In genomic region chr7:19179173-19179572, GRCm38 (mm10) we compare ENCODE assay signal across 8 mouse cellular contexts. TPM values are rescaled to one million over a fixed set of nuclear protein-coding genes. Genes with fewer than 3 reads are reported as not detected.
A peak's percentile ranks its signal among the peaks of the same experiment; 100 is the strongest.
DNase-seq lines count a peak whose midpoint lies in the region; ATAC-seq and TF ChIP-seq lines count a peak whose summit lies in the region.

No protein-coding gene starts in this region.

- under 1% methylated on average over 32 of the region's 32 CpGs for WGBS in forebrain, embryonic 16.5 days
- WGBS in hindbrain, embryonic 12.5 days: under 1% methylated on average over 32 of the region's 32 CpGs

- DNase-seq in ES-E14 (ENCODE audit: low read depth, low spot score): no peak
- peak; percentile 86 for DNase-seq in brain, embryonic 14.5 days (ENCODE audit: low read depth)
- peak; percentile 48 to 55 for DNase-seq in layer of hippocampus, postnatal 36 days
- DNase-seq in lung, postnatal 25 days (ENCODE audit: low spot score): peak; percentile 73
- peak; percentile 85 for DNase-seq in retina, postnatal 1 day
- DNase-seq in c-Kit-positive CD71-positive TER-119-positive erythroid progenitor cells, embryonic 14.5 days (ENCODE audit: low spot score): no peak

- no peak overlapping the region for H3K27ac ChIP-seq in ES-E14 (ENCODE audit: insufficient read depth, low read depth, low read length, poor library complexity, severe bottlenecking)
- H3K27ac ChIP-seq in forebrain, embryonic 16.5 days (ENCODE audit: low read length): no peak overlapping the region
- no peak overlapping the region for H3K27ac ChIP-seq in hindbrain, embryonic 12.5 days

- peak overlapping the region; percentile 67 for H3K4me2 ChIP-seq in forebrain, embryonic 16.5 days (ENCODE audit: low read length)
- H3K4me2 ChIP-seq in hindbrain, embryonic 12.5 days (replicated peaks): peak overlapping the region; percentile 56

- peaks cover 14% of the 10 kb centered on the region for H3K27me3 ChIP-seq in forebrain, embryonic 16.5 days (replicated peaks; ENCODE audit: control insufficient read depth, insufficient read depth, low read length)
- H3K27me3 ChIP-seq in hindbrain, embryonic 12.5 days: peaks cover 65% of the 10 kb centered on the region

- in situ Hi-C loops in ES-E14 (cut with MboI; ENCODE audit: low sequenced_read_pairs in 2 of 2, unreplicated experiment in 2 of 2): no loop called here

- H3K9ac ChIP-seq in ES-E14 (ENCODE audit: insufficient read depth, low read depth, low read length, poor library complexity, severe bottlenecking): peak overlapping the region; percentile 68; the same call in 1 of the 2 replicates
- peak overlapping the region; percentile 43 for H3K9ac ChIP-seq in forebrain, embryonic 16.5 days (replicated peaks; ENCODE audit: low read depth, low read length)
- peak overlapping the region; percentile 42 for H3K9ac ChIP-seq in hindbrain, embryonic 12.5 days

- peak overlapping the region; percentile 41 to 46 for H3K4me3 ChIP-seq in ES-E14 (ENCODE audit: insufficient read depth in 1 of 2, low read depth in 1 of 2, low read length in 2 of 2, poor library complexity in 1 of 2, severe bottlenecking in 1 of 2)
- peak overlapping the region; percentile 70 for H3K4me3 ChIP-seq in forebrain, embryonic 16.5 days (replicated peaks; ENCODE audit: low read length)
- peak overlapping the region; percentile 25 for H3K4me3 ChIP-seq in hindbrain, embryonic 12.5 days

- no peak for ATAC-seq in forebrain, embryonic 16.5 days
- no peak for ATAC-seq in hindbrain, embryonic 12.5 days (ENCODE audit: low FRiP score)

- peaks cover 5 to 30% of the 10 kb centered on the region in 2 experiments; a peak in 3 of 4 replicates for H3K4me1 ChIP-seq in ES-E14 (ENCODE audit: control insufficient read depth in 2 of 2, insufficient read depth in 2 of 2, low read length in 2 of 2, poor library complexity in 1 of 2)
- peaks cover 40% of the 10 kb centered on the region for H3K4me1 ChIP-seq in forebrain, embryonic 16.5 days (replicated peaks; ENCODE audit: control insufficient read depth, insufficient read depth, low read length)
- peaks cover 42% of the 10 kb centered on the region for H3K4me1 ChIP-seq in hindbrain, embryonic 12.5 days

- no peaks in the 10 kb centered on the region for H3K36me3 ChIP-seq in ES-E14 (ENCODE audit: control insufficient read depth, insufficient read depth, low read length, poor library complexity, severe bottlenecking)
- H3K36me3 ChIP-seq in forebrain, embryonic 16.5 days (ENCODE audit: control insufficient read depth, insufficient read depth): no peaks in the 10 kb centered on the region
- peaks cover 8% of the 10 kb centered on the region; the same call in 1 of the 2 replicates for H3K36me3 ChIP-seq in hindbrain, embryonic 12.5 days

- TF ChIP-seq CTCF in brain, embryonic 14.5 days (IDR thresholded peaks at IDR 0.05; ENCODE audit: borderline replicate concordance, extremely low read depth, insufficient read depth, insufficient read length): peak; percentile 71

- TF ChIP-seq POLR2A in brain, embryonic 14.5 days (IDR thresholded peaks at IDR 0.05; ENCODE audit: borderline replicate concordance, extremely low read depth, insufficient read depth, insufficient read length, poor library complexity, severe bottlenecking): no peak

- no peaks in the 10 kb centered on the region for H3K9me3 ChIP-seq in ES-E14 (ENCODE audit: control insufficient read depth, insufficient read depth, low read depth, low read length)
- no peaks in the 10 kb centered on the region for H3K9me3 ChIP-seq in forebrain, embryonic 16.5 days (ENCODE audit: control insufficient read depth, low read length)
- 0 out of 2 replicates have a peak, but pooled peaks cover 7% of the 10 kb centered on the region for H3K9me3 ChIP-seq in hindbrain, embryonic 12.5 days (replicated peaks)

TF ChIP-seq in ES-E14, 5 proteins besides CTCF, POLR2A, EP300 and RAD21:
- TF ChIP-seq ZNF384 (IDR thresholded peaks at IDR 0.05; ENCODE audit: low read depth, low read length): no peak
- no peak for TF ChIP-seq MAFK (IDR thresholded peaks at IDR 0.05; ENCODE audit: insufficient read depth, low read depth, low read length)
- no peak for TF ChIP-seq HCFC1 (IDR thresholded peaks at IDR 0.05; ENCODE audit: borderline replicate concordance, insufficient read depth, low read length)
- TF ChIP-seq ZC3H11A (IDR thresholded peaks at IDR 0.05; ENCODE audit: borderline replicate concordance, low read depth, low read length): no peak
- no peak for TF ChIP-seq CHD2 (IDR thresholded peaks at IDR 0.05; ENCODE audit: low read depth, low read length)
TF ChIP-seq in ES-E14: peak in this region for 0.

RNA-seq across cellular contexts. Expression of gene Eml2, which starts 3.0 kb away (rescaled TPM):
- 29.5 and 29.8 TPM in 2 replicates for total RNA-seq in ES-E14 (2012; rRNA removed)
- 42.4 and 48.3 TPM in 2 replicates for polyA plus RNA-seq in brain, embryonic 14.5 days (2012; rRNA removed)
- polyA plus RNA-seq in forebrain, embryonic 16.5 days (2015; fragmentation: Nextera tagmentation; extraction: Ambion mirVana): 8.3 and 14.4 TPM in 2 replicates
- polyA plus RNA-seq in hindbrain, embryonic 12.5 days (2016; fragmentation: Nextera tagmentation; extraction: Ambion mirVana): 6.1 and 7.2 TPM in 2 replicates
- total RNA-seq in layer of hippocampus, postnatal 36 days (2021): 100 to 1,000 TPM; 145 to 149 TPM

RNA-seq across cellular contexts. Expression of gene Gipr, which starts 13.2 kb away (rescaled TPM):
- total RNA-seq in ES-E14 (2012; rRNA removed): 1.5 and 3.6 TPM in 2 replicates
- 9.6 and 24.5 TPM in 2 replicates for polyA plus RNA-seq in brain, embryonic 14.5 days (2012; rRNA removed)
- 21.8 and 32.1 TPM in 2 replicates for polyA plus RNA-seq in forebrain, embryonic 16.5 days (2015; fragmentation: Nextera tagmentation; extraction: Ambion mirVana)
- polyA plus RNA-seq in hindbrain, embryonic 12.5 days (2016; fragmentation: Nextera tagmentation; extraction: Ambion mirVana): 1.4 and 2.0 TPM in 2 replicates
- total RNA-seq in layer of hippocampus, postnatal 36 days (2021): 1 to 10 TPM in 1 of 2 experiments, under 1 TPM in 1; 0.62 to 1.9 TPM

RNA-seq across cellular contexts. Expression of gene Snrpd2, which starts 29.7 kb away (rescaled TPM):
- total RNA-seq in ES-E14 (2012; rRNA removed): 355 and 382 TPM in 2 replicates
- polyA plus RNA-seq in brain, embryonic 14.5 days (2012; rRNA removed): 95.5 and 107 TPM in 2 replicates
- 116 and 118 TPM in 2 replicates for polyA plus RNA-seq in forebrain, embryonic 16.5 days (2015; fragmentation: Nextera tagmentation; extraction: Ambion mirVana)
- polyA plus RNA-seq in hindbrain, embryonic 12.5 days (2016; fragmentation: Nextera tagmentation; extraction: Ambion mirVana): 118 and 122 TPM in 2 replicates
- total RNA-seq in layer of hippocampus, postnatal 36 days (2021): 10 to 100 TPM; 79.1 to 79.2 TPM

RNA-seq across cellular contexts. Expression of gene Qpctl, which starts 30.1 kb away (rescaled TPM):
- total RNA-seq in ES-E14 (2012; rRNA removed): 8.1 and 11.7 TPM in 2 replicates
- 18.3 and 20.8 TPM in 2 replicates for polyA plus RNA-seq in brain, embryonic 14.5 days (2012; rRNA removed)
- 17.1 and 22.4 TPM in 2 replicates for polyA plus RNA-seq in forebrain, embryonic 16.5 days (2015; fragmentation: Nextera tagmentation; extraction: Ambion mirVana)
- 21.2 and 22.8 TPM in 2 replicates for polyA plus RNA-seq in hindbrain, embryonic 12.5 days (2016; fragmentation: Nextera tagmentation; extraction: Ambion mirVana)
- 10 to 100 TPM; 18.1 to 18.6 TPM for total RNA-seq in layer of hippocampus, postnatal 36 days (2021)

RNA-seq across cellular contexts. Expression of gene Gpr4, which starts 33.2 kb away (rescaled TPM):
- total RNA-seq in ES-E14 (2012; rRNA removed): 3.8 TPM in 2 replicates
- 4.7 and 5.3 TPM in 2 replicates for polyA plus RNA-seq in brain, embryonic 14.5 days (2012; rRNA removed)
- 2.5 and 2.7 TPM in 2 replicates for polyA plus RNA-seq in forebrain, embryonic 16.5 days (2015; fragmentation: Nextera tagmentation; extraction: Ambion mirVana)
- 2.2 and 2.4 TPM in 2 replicates for polyA plus RNA-seq in hindbrain, embryonic 12.5 days (2016; fragmentation: Nextera tagmentation; extraction: Ambion mirVana)
- total RNA-seq in layer of hippocampus, postnatal 36 days (2021): 1 to 10 TPM; 2.4 to 2.5 TPM

Comparison
In these comparisons a context has a peak if more than half of its experiments do, and no peak if none do; other contexts are left out.
1. DNase-seq: peak in brain, embryonic 14.5 days (single experiment), layer of hippocampus, postnatal 36 days (2 of 2), lung, postnatal 25 days (single experiment) and retina, postnatal 1 day (single experiment); none in ES-E14 (single experiment) and c-Kit-positive CD71-positive TER-119-positive erythroid progenitor cells, embryonic 14.5 days (single experiment).
2. Peak in every context shown above with its lines, with median percentiles within 50 percentile points of each other: H3K4me3 ChIP-seq and H3K9ac ChIP-seq.